Mouse (Mus musculus): Measurements from ENCODE around the gene Mok. TPM values are rescaled to one million over a fixed set of nuclear protein-coding genes. Genes with fewer than 3 reads are reported as not detected.

The Mok gene
- polyA plus RNA-seq, 1 experiment from 2014 or later = 7.9 TPM

GRCm38 (mm10) chr12:110822366-110822765, 18.4 kb downstream of the Mok start:
- no peaks in the 10 kb centered on the region for H3K9me3 ChIP-seq (ENCODE audit: control insufficient read depth, low read length)
- H3K36me3 ChIP-seq (ENCODE audit: control insufficient read depth, insufficient read depth, low read length) = no peaks in the 10 kb centered on the region
- no peak overlapping the region for H3K9ac ChIP-seq (ENCODE audit: low read length)
- ATAC-seq (ENCODE audit: low read depth) = no peak
- no peaks in the 10 kb centered on the region for H3K4me1 ChIP-seq (replicated peaks; ENCODE audit: control insufficient read depth, insufficient read depth, low read length)
- H3K27ac ChIP-seq (ENCODE audit: low read length) = no peak overlapping the region
- H3K27me3 ChIP-seq (ENCODE audit: control insufficient read depth, insufficient read depth, low read depth, low read length) = no peaks in the 10 kb centered on the region
- H3K4me2 ChIP-seq (ENCODE audit: low read depth, low read length) = no peak overlapping the region
- WGBS = 71% methylated on average over 7 of the region's 7 CpGs
- H3K4me3 ChIP-seq (ENCODE audit: low read length) = no peak overlapping the region

- Histone ChIP-seq H3K4me2 (ENCODE audit: low read depth, low read length) (no peak overlapping the region), H3K27ac (ENCODE audit: low read length) (no peak overlapping the region), H3K4me1 (replicated peaks; ENCODE audit: control insufficient read depth, insufficient read depth, low read length) (no peaks in the 10 kb centered on the region), H3K9me3 (ENCODE audit: control insufficient read depth, low read length) (no peaks in the 10 kb centered on the region), H3K4me3 (ENCODE audit: low read length) (no peak overlapping the region), H3K9ac (ENCODE audit: low read length) (no peak overlapping the region), H3K36me3 (ENCODE audit: control insufficient read depth, insufficient read depth, low read length) (no peaks in the 10 kb centered on the region), H3K27me3 (ENCODE audit: control insufficient read depth, insufficient read depth, low read depth, low read length) (no peaks in the 10 kb centered on the region)
- WGBS = 81% methylated on average over 2 of the region's 2 CpGs
- no peak for ATAC-seq (ENCODE audit: low read depth)
Observed at GRCm38 (mm10) chr12:110821787-110822186, 19.0 kb downstream of the Mok start.

- H3K27me3 ChIP-seq (ENCODE audit: control insufficient read depth, insufficient read depth, low read depth, low read length) = no peaks in the 10 kb centered on the region
- H3K36me3 ChIP-seq (ENCODE audit: control insufficient read depth, insufficient read depth, low read length) = no peaks in the 10 kb centered on the region
- no peak for ATAC-seq (ENCODE audit: low read depth)
- 52% methylated on average over 8 of the region's 8 CpGs for WGBS
- no peak overlapping the region for H3K4me2 ChIP-seq (ENCODE audit: low read depth, low read length)
- no peak overlapping the region for H3K9ac ChIP-seq (ENCODE audit: low read length)
- no peaks in the 10 kb centered on the region for H3K9me3 ChIP-seq (ENCODE audit: control insufficient read depth, low read length)
- H3K4me1 ChIP-seq (replicated peaks; ENCODE audit: control insufficient read depth, insufficient read depth, low read length) = no peaks in the 10 kb centered on the region
- H3K4me3 ChIP-seq (ENCODE audit: low read length) = no peak overlapping the region
- H3K27ac ChIP-seq (ENCODE audit: low read length) = no peak overlapping the region
Observed at GRCm38 (mm10) chr12:110819367-110819766, 21.4 kb downstream of the Mok start.

- no peak overlapping the region for H3K27ac ChIP-seq (ENCODE audit: low read length)
- no peaks in the 10 kb centered on the region for H3K36me3 ChIP-seq (ENCODE audit: control insufficient read depth, insufficient read depth, low read length)
- no peak overlapping the region for H3K9ac ChIP-seq (ENCODE audit: low read length)
- no peaks in the 10 kb centered on the region for H3K9me3 ChIP-seq (ENCODE audit: control insufficient read depth, low read length)
- 56% methylated on average over 2 of the region's 2 CpGs for WGBS
- no peak overlapping the region for H3K4me2 ChIP-seq (ENCODE audit: low read depth, low read length)
- H3K27me3 ChIP-seq (ENCODE audit: control insufficient read depth, insufficient read depth, low read depth, low read length) = no peaks in the 10 kb centered on the region
- no peak overlapping the region for H3K4me3 ChIP-seq (ENCODE audit: low read length)
- ATAC-seq (ENCODE audit: low read depth) = no peak
- H3K4me1 ChIP-seq (replicated peaks; ENCODE audit: control insufficient read depth, insufficient read depth, low read length) = no peaks in the 10 kb centered on the region
Observed at GRCm38 (mm10) chr12:110816833-110817232, 23.9 kb downstream of the Mok start.

GRCm38 (mm10) chr12:110814924-110815323, 25.8 kb downstream of the Mok start:
- H3K4me3 ChIP-seq (ENCODE audit: low read length) = no peak overlapping the region
- no peak overlapping the region for H3K4me2 ChIP-seq (ENCODE audit: low read depth, low read length)
- no peaks in the 10 kb centered on the region for H3K27me3 ChIP-seq (ENCODE audit: control insufficient read depth, insufficient read depth, low read depth, low read length)
- no peaks in the 10 kb centered on the region for H3K4me1 ChIP-seq (replicated peaks; ENCODE audit: control insufficient read depth, insufficient read depth, low read length)
- H3K27ac ChIP-seq (ENCODE audit: low read length) = no peak overlapping the region
- WGBS = 50% methylated on average over 17 of the region's 17 CpGs
- ATAC-seq (ENCODE audit: low read depth) = no peak
- H3K36me3 ChIP-seq (ENCODE audit: control insufficient read depth, insufficient read depth, low read length) = no peaks in the 10 kb centered on the region
- no peaks in the 10 kb centered on the region for H3K9me3 ChIP-seq (ENCODE audit: control insufficient read depth, low read length)
- no peak overlapping the region for H3K9ac ChIP-seq (ENCODE audit: low read length)

- 87% methylated on average over 6 of the region's 6 CpGs for WGBS
- H3K4me3 ChIP-seq (ENCODE audit: low read length) = no peak overlapping the region
- H3K36me3 ChIP-seq (ENCODE audit: control insufficient read depth, insufficient read depth, low read length) = no peaks in the 10 kb centered on the region
- H3K9me3 ChIP-seq (ENCODE audit: control insufficient read depth, low read length) = no peaks in the 10 kb centered on the region
- no peak overlapping the region for H3K4me2 ChIP-seq (ENCODE audit: low read depth, low read length)
- no peaks in the 10 kb centered on the region for H3K27me3 ChIP-seq (ENCODE audit: control insufficient read depth, insufficient read depth, low read depth, low read length)
- no peak overlapping the region for H3K27ac ChIP-seq (ENCODE audit: low read length)
- no peak overlapping the region for H3K9ac ChIP-seq (ENCODE audit: low read length)
- no peaks in the 10 kb centered on the region for H3K4me1 ChIP-seq (replicated peaks; ENCODE audit: control insufficient read depth, insufficient read depth, low read length)
- no peak for ATAC-seq (ENCODE audit: low read depth)
Observed at GRCm38 (mm10) chr12:110813624-110814023, 27.1 kb downstream of the Mok start.

GRCm38 (mm10) chr12:110813132-110813531, 27.6 kb downstream of the Mok start:
- Histone ChIP-seq H3K27me3 (ENCODE audit: control insufficient read depth, insufficient read depth, low read depth, low read length) (no peaks in the 10 kb centered on the region), H3K9me3 (ENCODE audit: control insufficient read depth, low read length) (no peaks in the 10 kb centered on the region), H3K9ac (ENCODE audit: low read length) (no peak overlapping the region), H3K4me1 (replicated peaks; ENCODE audit: control insufficient read depth, insufficient read depth, low read length) (peaks cover 4% of the 10 kb centered on the region; the same call in 1 of the 2 replicates), H3K4me3 (ENCODE audit: low read length) (no peak overlapping the region), H3K27ac (ENCODE audit: low read length) (no peak overlapping the region), H3K36me3 (ENCODE audit: control insufficient read depth, insufficient read depth, low read length) (no peaks in the 10 kb centered on the region), H3K4me2 (ENCODE audit: low read depth, low read length) (no peak overlapping the region)
- ATAC-seq (ENCODE audit: low read depth) = no peak
- WGBS = 83% methylated on average over 9 of the region's 9 CpGs

GRCm38 (mm10) chr12:110808848-110809247, 31.9 kb downstream of the Mok start:
- WGBS = 74% methylated on average over 5 of the region's 5 CpGs
- Histone ChIP-seq H3K27ac (ENCODE audit: low read length) (peak overlapping the region; percentile 82), H3K4me3 (ENCODE audit: low read length) (no peak overlapping the region), H3K36me3 (ENCODE audit: control insufficient read depth, insufficient read depth, low read length) (no peaks in the 10 kb centered on the region), H3K4me2 (ENCODE audit: low read depth, low read length) (no peak overlapping the region), H3K4me1 (replicated peaks; ENCODE audit: control insufficient read depth, insufficient read depth, low read length) (peaks cover 8% of the 10 kb centered on the region; the same call in 1 of the 2 replicates), H3K27me3 (ENCODE audit: control insufficient read depth, insufficient read depth, low read depth, low read length) (no peaks in the 10 kb centered on the region), H3K9me3 (ENCODE audit: control insufficient read depth, low read length) (no peaks in the 10 kb centered on the region), H3K9ac (ENCODE audit: low read length) (no peak overlapping the region)
- peak; percentile 58 for ATAC-seq (ENCODE audit: low read depth)

- Histone ChIP-seq H3K4me3 (ENCODE audit: low read length) (no peak overlapping the region), H3K9me3 (ENCODE audit: control insufficient read depth, low read length) (no peaks in the 10 kb centered on the region), H3K4me1 (replicated peaks; ENCODE audit: control insufficient read depth, insufficient read depth, low read length) (peaks cover 8% of the 10 kb centered on the region; the same call in 1 of the 2 replicates), H3K27me3 (ENCODE audit: control insufficient read depth, insufficient read depth, low read depth, low read length) (no peaks in the 10 kb centered on the region), H3K36me3 (ENCODE audit: control insufficient read depth, insufficient read depth, low read length) (no peaks in the 10 kb centered on the region), H3K27ac (ENCODE audit: low read length) (peak overlapping the region; percentile 82), H3K4me2 (ENCODE audit: low read depth, low read length) (no peak overlapping the region), H3K9ac (ENCODE audit: low read length) (no peak overlapping the region)
- 0 out of 2 replicates have a peak, but pooled peaks have one; percentile 11 for ATAC-seq (ENCODE audit: low read depth)
- WGBS = 74% methylated on average over 10 of the region's 10 CpGs
Observed at GRCm38 (mm10) chr12:110808430-110808829, 32.3 kb downstream of the Mok start.
